Mouse (Mus musculus) erythroblast, embryonic 14.5 days (primary cell): ENCODE measurements around the gene Lamtor2.

Experiments
- GATA1 ChIP-seq: IDR thresholded peaks from 2 replicates; pipeline ENCODE4 v1.6.1; 2012; ENCODE audit warnings: low read length, inconsistent platforms, mixed read lengths
- TAL1 ChIP-seq: IDR thresholded peaks from 3 replicates; pipeline ENCODE4 v1.6.1; 2012; ENCODE audit warnings: low read length, inconsistent platforms, mixed read lengths

GRCm38 (mm10) chr3:88512896-88513545 lies 39.9 kb downstream of the Lamtor2 start:
- no peak for TF ChIP-seq GATA1
- TF ChIP-seq TAL1 = no peak
